Mouse (Mus musculus): ENCODE data around the gene Tsks. TPM values are rescaled to one million over a fixed set of nuclear protein-coding genes. Genes with fewer than 3 reads are reported as not detected.

Gene Tsks
- total and polyA plus RNA-seq, 3 experiments: 0.08 TPM; not detected in 2

- peak; percentile 54 for DNase-seq (ENCODE audit: low read depth, low spot score)
- Histone ChIP-seq H3K4me3 (ENCODE audit: control insufficient read depth in 1 of 2, insufficient read depth in 1 of 2, low read depth in 2 of 2, low read length in 2 of 2) (no peak overlapping the region), H3K27ac (ENCODE audit: control insufficient read depth, low read depth, low read length) (no peak overlapping the region), H3K79me2 (ENCODE audit: control insufficient read depth, insufficient read depth, low read length, poor library complexity) (no peaks in the 10 kb centered on the region), H3K9me3 (replicated peaks; ENCODE audit: insufficient read depth, low read length) (no peaks in the 10 kb centered on the region), H3K27me3 (ENCODE audit: control insufficient read depth in 1 of 2, insufficient read depth in 2 of 2, low read length in 2 of 2) (no peaks in the 10 kb centered on the region), H3K4me1 (ENCODE audit: control insufficient read depth in 1 of 2, insufficient read depth in 2 of 2, low read length in 2 of 2) (peaks cover 0 to 4% of the 10 kb centered on the region in 2 experiments; a peak in 1 of 4 replicates), H3K9ac (ENCODE audit: control insufficient read depth, low read depth, low read length, poor library complexity, severe bottlenecking) (no peak overlapping the region), H3K36me3 (ENCODE audit: control insufficient read depth in 1 of 2, insufficient read depth in 2 of 2, low read length in 2 of 2) (no peaks in the 10 kb centered on the region)
- TF ChIP-seq ZNF384 (IDR thresholded peaks at IDR 0.05; ENCODE audit: low read depth, low read length): peak; percentile 86
- TF ChIP-seq MXI1 (IDR thresholded peaks at IDR 0.05; ENCODE audit: low read depth, low read length): no peak
- no peak for TF ChIP-seq CHD2 (IDR thresholded peaks at IDR 0.05; ENCODE audit: low read length)
- TF ChIP-seq POLR2A (IDR thresholded peaks at IDR 0.05; ENCODE audit: control insufficient read depth in 1 of 2, insufficient read depth in 1 of 2, low read depth in 1 of 2, low read length in 2 of 2, poor library complexity in 1 of 2): no peak
- TF ChIP-seq MAFK (IDR thresholded peaks at IDR 0.05; ENCODE audit: borderline replicate concordance, low read depth, low read length): no peak
- peak; percentile 50; the same call in 1 of the 2 replicates for TF ChIP-seq MAZ (IDR thresholded peaks at IDR 0.05; ENCODE audit: low read depth, low read length)
- TF ChIP-seq MYC (IDR thresholded peaks at IDR 0.05; ENCODE audit: low read depth, low read length): no peak
- TF ChIP-seq CHD1 (IDR thresholded peaks at IDR 0.05; ENCODE audit: low read depth, low read length): no peak
These were observed 17.0 kb downstream of the Tsks start for GRCm38 (mm10) chr7:44959874-44960511.

GRCm38 (mm10) chr7:44960512-44960910, 17.5 kb downstream of the Tsks start:
- Histone ChIP-seq H3K9me3 (replicated peaks; ENCODE audit: insufficient read depth, low read length) (no peaks in the 10 kb centered on the region), H3K27me3 (ENCODE audit: control insufficient read depth in 1 of 2, insufficient read depth in 2 of 2, low read length in 2 of 2) (no peaks in the 10 kb centered on the region), H3K36me3 (ENCODE audit: control insufficient read depth in 1 of 2, insufficient read depth in 2 of 2, low read length in 2 of 2) (no peaks in the 10 kb centered on the region), H3K4me1 (ENCODE audit: control insufficient read depth in 1 of 2, insufficient read depth in 2 of 2, low read length in 2 of 2) (peaks cover 0 to 4% of the 10 kb centered on the region in 2 experiments; a peak in 1 of 4 replicates), H3K27ac (ENCODE audit: control insufficient read depth, low read depth, low read length) (no peak overlapping the region), H3K9ac (ENCODE audit: control insufficient read depth, low read depth, low read length, poor library complexity, severe bottlenecking) (no peak overlapping the region), H3K4me3 (ENCODE audit: control insufficient read depth in 1 of 2, insufficient read depth in 1 of 2, low read depth in 2 of 2, low read length in 2 of 2) (no peak overlapping the region), H3K79me2 (ENCODE audit: control insufficient read depth, insufficient read depth, low read length, poor library complexity) (no peaks in the 10 kb centered on the region)
- DNase-seq (ENCODE audit: low read depth, low spot score): no peak
- no peak for TF ChIP-seq POLR2AphosphoS2 (IDR thresholded peaks at IDR 0.05; ENCODE audit: low read length)
- no peak for TF ChIP-seq GABPA (IDR thresholded peaks at IDR 0.05; ENCODE audit: low read depth, low read length)
- no peak for TF ChIP-seq TAL1 (IDR thresholded peaks at IDR 0.05; ENCODE audit: low read length)
- no peak for TF ChIP-seq CHD2 (IDR thresholded peaks at IDR 0.05; ENCODE audit: low read length)
- TF ChIP-seq JUND (IDR thresholded peaks at IDR 0.05; ENCODE audit: low read depth, low read length): no peak
- TF ChIP-seq ZC3H11A (IDR thresholded peaks at IDR 0.05; ENCODE audit: low read depth, low read length): no peak
- no peak for TF ChIP-seq POLR2A (IDR thresholded peaks at IDR 0.05; ENCODE audit: control insufficient read depth in 1 of 2, insufficient read depth in 1 of 2, low read depth in 1 of 2, low read length in 2 of 2, poor library complexity in 1 of 2)
- no peak for TF ChIP-seq ZNF384 (IDR thresholded peaks at IDR 0.05; ENCODE audit: low read depth, low read length)
- TF ChIP-seq CTCF (IDR thresholded peaks at IDR 0.05 in 2 of 3, conservative IDR thresholded peaks at IDR 0.05 in 1 of 3; ENCODE audit: control insufficient read depth in 1 of 3, insufficient read depth in 1 of 3, low read depth in 2 of 3, low read length in 3 of 3, poor library complexity in 1 of 3, severe bottlenecking in 1 of 3): no peak
- no peak for TF ChIP-seq MYB (IDR thresholded peaks at IDR 0.05; ENCODE audit: low read depth, low read length)
- no peak for TF ChIP-seq ETS1 (IDR thresholded peaks at IDR 0.05; ENCODE audit: low read depth, low read length)
- TF ChIP-seq USF2 (IDR thresholded peaks at IDR 0.05; ENCODE audit: borderline replicate concordance in 1 of 2, insufficient read depth in 1 of 2, low read depth in 1 of 2, low read length in 2 of 2): no peak
- TF ChIP-seq EP300 (IDR thresholded peaks at IDR 0.05; ENCODE audit: low read depth in 1 of 2, low read length in 2 of 2): no peak
- no peak for TF ChIP-seq ZKSCAN1 (IDR thresholded peaks at IDR 0.05; ENCODE audit: low read depth, low read length)
- TF ChIP-seq ZMIZ1 (IDR thresholded peaks at IDR 0.05; ENCODE audit: low read depth, low read length): no peak
- no peak for TF ChIP-seq HCFC1 (IDR thresholded peaks at IDR 0.05; ENCODE audit: low read depth, low read length)
